Mouse (Mus musculus) embryonic facial prominence, embryonic 13.5 days (tissue): ENCODE measurements around the gene Ldlrad3. TPM values are rescaled to one million over a fixed set of nuclear protein-coding genes. Genes with fewer than 3 reads are reported as not detected.

ENCODE experiments used
- ATAC-seq: fragments of 200-750 bp; cut with Nextera tagmentation; 2 replicates; pipeline ENCODE4 v1.8.0; 2017; ENCODE audit warnings: low read depth; ENCODE audit not compliant: insufficient number of reproducible peaks, insufficient read depth, low FRiP score, low TSS enrichment
- H3K27ac ChIP-seq: fragments of 300-500 bp; sonication (generic); 2 replicates; pipeline ENCODE4 v1.5.1; 2015; ENCODE audit warnings: moderate library complexity, mild to moderate bottlenecking, inconsistent platforms
- H3K27me3 ChIP-seq: fragments of 300-500 bp; sonication (generic); 2 replicates; pipeline ENCODE4 v1.6.1; 2015; ENCODE audit warnings: mild to moderate bottlenecking, inconsistent platforms
- H3K36me3 ChIP-seq: fragments of 300-500 bp; sonication (generic); 2 replicates; pipeline ENCODE4 v1.6.1; 2015; ENCODE audit warnings: mild to moderate bottlenecking, inconsistent platforms
- H3K4me1 ChIP-seq: fragments of 300-500 bp; sonication (generic); 2 replicates; pipeline ENCODE4 v1.6.1; 2015; ENCODE audit warnings: inconsistent platforms
- H3K4me2 ChIP-seq: fragments of 300-500 bp; sonication (generic); 2 replicates; pipeline ENCODE4 v1.6.1; 2015; ENCODE audit warnings: moderate library complexity, mild to moderate bottlenecking, inconsistent platforms
- H3K4me3 ChIP-seq: fragments of 300-500 bp; sonication (generic); 2 replicates; pipeline ENCODE4 v1.5.1; 2015; ENCODE audit warnings: mild to moderate bottlenecking, inconsistent platforms
- H3K9ac ChIP-seq: fragments of 300-500 bp; sonication (generic); 2 replicates; pipeline ENCODE4 v1.6.1; 2015; ENCODE audit warnings: mild to moderate bottlenecking, inconsistent platforms
- H3K9me3 ChIP-seq: fragments of 300-500 bp; sonication (generic); 2 replicates; pipeline ENCODE4 v1.6.1; 2016; ENCODE audit warnings: inconsistent platforms
- WGBS: fragments of 180-500 bp; shearing (Covaris S2); methylation state at CpG from one replicate; pipeline ENCODE4 v1.1.7; 2015; ENCODE audit warnings: mixed read lengths; 5-methylcytosine and 5-hydroxymethylcytosine counted together
- polyA plus RNA-seq: library from polyadenylated mRNA; unstranded; fragments of >200 nt; fragmentation: Nextera tagmentation; extraction: Ambion mirVana; gene quantifications from 2 replicates; pipeline ENCODE4 v1.2.1, GENCODE M21; 2015

The Ldlrad3 gene
- polyA plus RNA-seq, 1 experiment from 2014 or later = 52.4 TPM

DNA sequence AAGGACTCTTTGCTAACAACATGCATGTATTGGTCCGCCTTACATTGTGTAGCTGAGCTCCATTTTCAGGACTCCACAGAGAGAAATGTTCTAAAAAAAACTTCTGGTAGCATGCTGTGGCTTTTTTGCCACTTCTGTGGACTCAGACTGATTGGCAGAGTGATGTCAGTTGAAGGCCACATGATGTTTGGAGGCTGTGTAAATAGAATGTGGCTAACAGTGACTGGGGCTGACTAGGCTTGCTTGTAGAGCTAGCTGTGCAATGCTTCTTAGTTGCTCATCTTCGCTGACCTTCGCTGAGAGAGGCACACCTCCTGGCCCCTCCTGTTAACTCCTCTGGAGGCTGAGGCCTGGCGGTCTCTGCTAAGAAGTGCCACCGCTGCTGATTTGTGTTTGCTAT is 98.4 kb downstream of the Ldlrad3 start:
- Histone ChIP-seq H3K4me2 (no peak overlapping the region), H3K27ac (no peak overlapping the region), H3K4me1 (peaks cover 20% of the 10 kb centered on the region), H3K27me3 (no peaks in the 10 kb centered on the region), H3K4me3 (no peak overlapping the region), H3K36me3 (peaks cover 10% of the 10 kb centered on the region), H3K9ac (no peak overlapping the region), H3K9me3 (no peaks in the 10 kb centered on the region)
- 97% methylated on average over 5 of the region's 5 CpGs for WGBS
- ATAC-seq = no peak

DNA sequence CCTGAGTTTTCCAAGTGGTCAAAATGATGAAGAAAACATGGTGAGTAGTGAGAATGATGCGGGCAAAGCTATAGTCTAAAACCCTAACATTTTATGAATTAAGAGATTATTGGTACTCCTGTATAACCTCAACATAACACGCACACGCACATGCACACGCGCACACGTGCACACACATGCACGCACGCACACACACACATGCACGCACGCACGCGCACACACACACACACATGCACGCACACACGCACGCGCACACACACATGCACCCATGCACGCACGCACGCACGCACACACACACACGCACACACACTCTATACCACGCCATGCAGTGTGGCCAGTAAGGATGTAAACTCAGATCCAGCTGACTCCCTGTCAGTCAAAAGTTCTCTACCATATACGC is 99.6 kb downstream of the Ldlrad3 start:
- H3K27ac ChIP-seq = no peak overlapping the region
- no peaks in the 10 kb centered on the region for H3K27me3 ChIP-seq
- H3K9me3 ChIP-seq = 0 out of 2 replicates have a peak, but pooled peaks cover under 1% of the 10 kb centered on the region
- 98% methylated on average over 23 of the region's 23 CpGs for WGBS
- no peak overlapping the region for H3K4me3 ChIP-seq
- H3K4me1 ChIP-seq = peaks cover 7% of the 10 kb centered on the region
- peaks cover 15% of the 10 kb centered on the region for H3K36me3 ChIP-seq
- ATAC-seq = no peak
- no peak overlapping the region for H3K4me2 ChIP-seq
- no peak overlapping the region for H3K9ac ChIP-seq

DNA sequence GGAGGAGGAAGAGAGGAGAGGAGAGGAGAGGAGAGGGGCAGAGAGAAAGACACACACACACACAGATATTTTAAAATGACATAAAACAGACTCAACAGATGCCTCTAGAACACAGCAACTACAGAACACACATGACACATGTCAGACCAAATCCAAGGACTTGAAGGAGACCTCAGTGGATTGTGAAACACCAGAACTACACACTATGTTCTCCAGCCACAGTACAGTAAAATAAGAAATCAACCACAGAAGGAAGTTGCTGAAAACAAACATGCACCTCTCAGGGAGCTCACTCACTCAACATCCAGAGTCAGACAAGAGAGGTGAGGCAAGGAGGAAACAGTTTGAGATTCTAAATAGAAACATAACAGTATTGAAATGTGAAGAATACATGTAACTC is 103.4 kb downstream of the Ldlrad3 start:
- H3K9ac ChIP-seq = no peak overlapping the region
- H3K27me3 ChIP-seq = no peaks in the 10 kb centered on the region
- H3K4me1 ChIP-seq = no peaks in the 10 kb centered on the region
- 0 out of 2 replicates have a peak, but pooled peaks cover 6% of the 10 kb centered on the region for H3K9me3 ChIP-seq
- H3K4me3 ChIP-seq = no peak overlapping the region
- no peak overlapping the region for H3K27ac ChIP-seq
- H3K4me2 ChIP-seq = no peak overlapping the region
- ATAC-seq = no peak
- peaks cover 17% of the 10 kb centered on the region for H3K36me3 ChIP-seq

DNA sequence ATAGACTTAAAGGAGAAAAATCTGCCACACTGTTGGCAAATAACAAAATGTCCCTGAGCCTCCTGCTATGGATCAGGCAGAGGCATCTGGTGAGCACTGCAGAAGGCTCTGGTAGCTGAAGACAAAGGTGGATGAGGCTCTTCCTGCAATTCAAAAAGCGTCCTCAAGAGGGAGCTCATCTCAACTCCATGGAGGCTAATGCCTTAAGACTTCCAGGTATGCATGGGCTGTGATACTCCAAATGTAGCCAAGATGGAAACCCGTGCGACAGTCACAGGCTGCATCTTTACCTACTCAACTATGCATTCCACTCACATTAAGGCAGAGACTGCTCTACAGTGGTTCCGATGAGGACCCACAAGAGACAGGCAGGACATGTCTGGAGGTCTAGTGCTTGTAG is 108.6 kb downstream of the Ldlrad3 start:
- no peak for ATAC-seq
- Histone ChIP-seq H3K27me3 (no peaks in the 10 kb centered on the region), H3K36me3 (peaks cover 29% of the 10 kb centered on the region), H3K27ac (no peak overlapping the region), H3K4me1 (no peaks in the 10 kb centered on the region), H3K9me3 (0 out of 2 replicates have a peak, but pooled peaks cover 6% of the 10 kb centered on the region), H3K9ac (no peak overlapping the region), H3K4me3 (no peak overlapping the region), H3K4me2 (no peak overlapping the region)
- 48% methylated on average over 4 of the region's 4 CpGs for WGBS

DNA sequence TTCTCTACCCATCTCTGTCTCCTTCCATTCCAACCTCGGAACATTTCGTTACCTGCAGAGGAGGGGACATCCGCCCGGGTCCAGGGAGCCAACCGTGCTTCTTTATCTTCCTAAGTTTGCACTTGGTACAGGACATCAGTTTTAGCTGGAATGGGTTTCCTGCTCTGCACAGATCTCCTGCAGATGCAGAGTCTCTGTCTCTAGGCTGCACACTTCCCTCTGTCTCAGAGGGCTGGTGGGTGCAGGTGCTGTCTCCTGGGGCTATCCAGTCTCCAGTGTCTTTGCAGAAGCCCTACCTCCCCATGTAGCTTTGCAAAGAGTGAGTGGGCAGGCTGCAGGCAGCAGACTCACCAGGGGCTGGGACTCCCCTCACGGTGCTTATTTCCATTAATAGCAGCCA is 109.9 kb downstream of the Ldlrad3 start:
- ATAC-seq = no peak
- Histone ChIP-seq H3K9me3 (0 out of 2 replicates have a peak, but pooled peaks cover 2% of the 10 kb centered on the region), H3K4me3 (no peak overlapping the region), H3K4me1 (0 out of 2 replicates have a peak, but pooled peaks cover under 1% of the 10 kb centered on the region), H3K27me3 (no peaks in the 10 kb centered on the region), H3K4me2 (no peak overlapping the region), H3K27ac (no peak overlapping the region), H3K36me3 (peaks cover 21% of the 10 kb centered on the region), H3K9ac (no peak overlapping the region)
- 90% methylated on average over 6 of the region's 6 CpGs for WGBS

DNA sequence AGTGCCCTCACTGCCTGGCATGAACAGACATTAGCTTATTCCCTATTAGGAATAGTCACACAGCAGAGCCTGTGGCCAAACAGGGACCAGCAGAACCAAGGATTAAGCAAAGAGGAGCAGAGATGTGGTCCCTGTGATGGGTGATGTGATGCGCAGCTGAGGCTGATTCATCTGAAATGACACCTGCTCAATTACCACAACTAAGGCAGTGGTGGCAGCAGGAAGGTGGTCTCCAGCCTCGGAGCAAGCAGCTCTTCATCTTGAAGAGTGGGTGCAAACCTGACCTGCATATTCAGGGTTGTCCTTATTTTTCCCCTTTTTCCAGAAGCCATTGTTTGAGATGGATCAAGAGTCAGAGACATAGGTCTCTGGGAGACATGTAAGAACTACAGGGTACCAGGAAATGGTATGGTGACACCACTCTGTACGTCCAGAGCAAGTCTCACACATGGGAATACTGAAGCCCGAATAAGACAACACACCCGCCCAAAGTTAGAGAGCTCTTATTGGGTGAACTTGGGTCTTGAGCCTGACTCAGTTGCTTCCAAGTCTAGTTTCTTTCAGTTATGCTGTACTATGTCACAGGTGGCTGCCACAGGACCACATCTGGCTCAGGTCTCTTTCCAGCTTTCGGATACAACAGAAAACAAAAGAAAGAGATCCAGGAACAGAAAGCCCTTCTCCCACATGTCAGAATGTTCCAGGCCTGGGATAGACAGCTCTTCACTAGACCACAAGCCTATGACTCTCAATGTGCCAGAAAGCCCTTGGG is 112.7 kb downstream of the Ldlrad3 start:
- Histone ChIP-seq H3K4me3 (no peak overlapping the region), H3K36me3 (peaks cover 29% of the 10 kb centered on the region), H3K27me3 (no peaks in the 10 kb centered on the region), H3K27ac (no peak overlapping the region), H3K4me2 (no peak overlapping the region), H3K4me1 (peaks cover 6% of the 10 kb centered on the region; the same call in 1 of the 2 replicates), H3K9me3 (no peaks in the 10 kb centered on the region), H3K9ac (no peak overlapping the region)
- ATAC-seq = no peak
- 94% methylated on average over 6 of the region's 6 CpGs for WGBS

DNA sequence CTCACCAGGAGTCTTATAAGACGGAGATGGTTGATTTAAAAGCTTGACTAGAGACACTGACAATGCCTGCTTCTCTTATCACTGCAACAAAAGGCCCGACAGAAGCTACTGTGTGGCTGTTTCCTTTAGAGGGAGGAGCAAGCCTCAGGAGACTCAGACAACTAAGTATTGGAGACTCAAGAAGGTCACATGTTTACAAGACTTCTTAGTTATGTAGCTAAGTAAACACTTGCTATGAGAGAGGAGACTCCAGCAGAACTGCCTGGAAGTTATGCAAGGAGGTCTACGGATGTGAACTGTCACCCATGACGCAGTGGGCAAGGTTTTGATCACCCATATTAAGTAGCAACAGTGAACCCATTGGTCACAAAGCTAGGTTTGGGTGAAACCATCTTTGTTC is 113.3 kb downstream of the Ldlrad3 start:
- no peak overlapping the region for H3K4me3 ChIP-seq
- H3K27me3 ChIP-seq = no peaks in the 10 kb centered on the region
- no peaks in the 10 kb centered on the region for H3K9me3 ChIP-seq
- H3K27ac ChIP-seq = no peak overlapping the region
- no peak overlapping the region for H3K9ac ChIP-seq
- ATAC-seq = no peak
- 89% methylated on average over 4 of the region's 4 CpGs for WGBS
- H3K4me2 ChIP-seq = no peak overlapping the region
- peaks cover 29% of the 10 kb centered on the region for H3K36me3 ChIP-seq
- H3K4me1 ChIP-seq = peaks cover 8% of the 10 kb centered on the region; the same call in 1 of the 2 replicates

DNA sequence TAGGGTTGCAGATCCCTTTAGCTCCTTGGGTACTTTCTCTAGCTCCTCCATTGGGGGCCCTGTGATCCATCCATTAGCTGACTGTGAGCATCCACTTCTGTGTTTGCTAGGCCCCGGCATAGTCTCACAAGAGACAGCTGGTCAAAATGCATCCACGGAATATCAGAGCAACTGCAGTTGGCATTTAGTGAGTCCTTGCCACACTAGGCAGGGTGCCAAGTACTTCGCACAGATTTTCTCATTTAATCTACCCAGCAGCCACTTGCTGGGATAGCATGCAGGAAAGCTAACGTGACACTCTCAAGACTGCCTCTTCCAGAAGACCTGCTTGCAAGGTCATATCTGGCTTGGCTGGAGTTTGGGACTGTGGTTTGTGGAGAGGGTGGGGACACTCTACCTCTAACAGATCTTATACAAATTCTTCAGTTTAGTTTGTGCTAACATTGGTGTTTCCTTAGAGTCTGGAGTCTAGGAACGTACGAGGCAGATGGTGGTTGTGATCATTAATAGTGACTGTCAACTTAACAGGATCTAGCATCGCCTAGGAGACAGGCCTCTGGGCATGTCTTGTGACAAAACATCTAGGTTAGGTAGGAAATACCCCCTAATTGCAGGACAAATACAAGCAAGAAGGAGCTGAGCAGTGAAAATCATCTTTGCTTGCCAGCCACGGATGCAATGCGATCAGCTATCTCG is 115.0 kb downstream of the Ldlrad3 start:
- Histone ChIP-seq H3K9ac (no peak overlapping the region), H3K9me3 (no peaks in the 10 kb centered on the region), H3K27ac (no peak overlapping the region), H3K4me2 (no peak overlapping the region), H3K4me1 (peaks cover 8% of the 10 kb centered on the region; the same call in 1 of the 2 replicates), H3K36me3 (peaks cover 27% of the 10 kb centered on the region), H3K4me3 (no peak overlapping the region), H3K27me3 (no peaks in the 10 kb centered on the region)
- WGBS = 80% methylated on average over 10 of the region's 10 CpGs
- ATAC-seq = no peak

DNA sequence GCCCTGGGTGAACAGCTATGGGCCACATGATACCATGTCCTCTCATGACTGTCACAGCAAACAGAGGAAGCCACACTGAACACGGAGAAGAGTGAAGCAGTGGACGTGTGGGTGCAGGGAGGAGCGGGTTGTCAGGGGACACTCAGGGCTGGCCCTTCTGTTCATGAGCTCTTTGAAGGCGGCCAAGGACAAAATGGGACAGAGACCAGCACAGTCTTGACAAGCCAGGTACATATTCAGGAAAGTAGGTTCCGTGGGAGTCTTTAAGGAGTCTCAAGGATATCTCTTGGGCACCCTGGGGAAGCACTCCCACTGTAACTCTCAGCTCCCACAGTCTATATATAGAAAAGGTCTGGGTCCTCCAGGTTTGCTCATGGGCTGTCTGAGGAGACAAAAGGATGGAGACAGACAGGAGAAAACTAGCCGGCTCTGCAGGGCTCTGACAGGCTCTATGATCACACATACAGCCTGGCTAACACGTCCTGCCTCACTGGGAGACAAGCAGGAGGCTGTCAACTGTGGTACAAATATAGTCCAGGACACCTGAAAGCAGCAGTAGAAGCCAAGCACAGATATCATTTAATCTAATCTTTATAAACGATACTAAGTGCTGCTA is 121.3 kb downstream of the Ldlrad3 start:
- WGBS = 89% methylated on average over 8 of the region's 8 CpGs
- Histone ChIP-seq H3K27ac (no peak overlapping the region), H3K4me3 (no peak overlapping the region), H3K9ac (no peak overlapping the region), H3K4me2 (no peak overlapping the region), H3K9me3 (no peaks in the 10 kb centered on the region), H3K36me3 (peaks cover 14% of the 10 kb centered on the region), H3K4me1 (peaks cover 15% of the 10 kb centered on the region; the same call in 1 of the 2 replicates), H3K27me3 (no peaks in the 10 kb centered on the region)
- no peak for ATAC-seq

DNA sequence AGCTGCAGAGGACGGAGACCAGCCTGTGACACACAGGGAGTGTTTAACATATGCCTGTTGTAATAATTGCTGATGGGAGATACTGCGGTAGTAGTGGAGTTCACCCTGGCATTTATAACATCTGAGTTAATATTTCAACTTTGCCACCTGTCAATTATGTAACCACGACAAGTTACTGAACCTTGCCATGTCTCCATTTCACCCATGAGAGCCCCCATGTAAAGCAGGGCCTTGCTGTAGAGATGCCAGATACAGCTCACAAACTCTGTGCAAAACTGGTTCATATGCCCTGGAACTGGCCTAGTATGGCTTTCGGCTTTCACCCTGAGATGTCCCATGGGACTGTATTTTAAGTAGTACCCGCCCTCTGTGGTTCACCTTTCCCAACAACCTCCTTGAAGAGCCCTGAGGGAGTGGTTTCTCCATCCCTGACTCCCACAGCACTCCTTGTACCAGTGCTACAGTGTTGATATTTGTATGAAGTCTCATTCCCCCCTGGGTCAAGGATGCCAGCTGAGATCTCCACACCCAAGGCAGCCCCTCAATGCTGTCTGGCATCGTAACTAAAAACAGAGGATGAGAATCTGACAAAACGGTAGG is 122.2 kb downstream of the Ldlrad3 start:
- Histone ChIP-seq H3K9me3 (no peaks in the 10 kb centered on the region), H3K27me3 (no peaks in the 10 kb centered on the region), H3K9ac (no peak overlapping the region), H3K36me3 (peaks cover 5% of the 10 kb centered on the region), H3K4me1 (peaks cover 15% of the 10 kb centered on the region; the same call in 1 of the 2 replicates), H3K27ac (no peak overlapping the region), H3K4me3 (no peak overlapping the region), H3K4me2 (no peak overlapping the region)
- 86% methylated on average over 7 of the region's 7 CpGs for WGBS
- no peak for ATAC-seq

DNA sequence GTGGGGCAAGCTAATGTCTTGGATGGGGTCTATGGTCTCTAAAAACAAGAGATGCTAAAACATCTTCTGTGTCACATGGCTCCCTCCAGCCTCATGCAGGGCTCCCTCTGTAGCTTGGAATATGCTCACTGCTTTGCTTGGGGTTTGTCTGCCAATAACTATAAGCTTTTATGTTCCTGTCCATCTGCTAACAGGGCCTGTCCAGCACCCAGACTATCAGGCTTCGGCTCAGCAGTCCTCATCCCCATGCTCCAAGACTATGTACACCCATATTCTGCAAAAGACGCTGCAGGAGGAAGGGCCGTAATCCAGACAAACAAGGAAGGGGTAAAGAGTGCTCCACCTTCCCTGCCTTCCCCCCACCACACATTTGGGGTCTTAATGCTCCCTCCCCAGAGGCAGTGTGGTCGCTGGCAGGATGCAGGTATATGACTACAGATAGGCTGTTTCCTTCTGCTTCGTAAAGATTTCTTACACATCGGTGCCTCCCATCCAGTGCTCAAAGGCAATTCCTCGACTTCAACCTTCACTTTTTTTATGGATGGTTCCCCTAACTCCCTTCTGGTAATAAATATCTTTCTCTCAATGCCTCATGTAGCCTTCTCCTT is 123.2 kb downstream of the Ldlrad3 start:
- no peaks in the 10 kb centered on the region for H3K27me3 ChIP-seq
- H3K9ac ChIP-seq = no peak overlapping the region
- no peak overlapping the region for H3K27ac ChIP-seq
- no peak for ATAC-seq
- no peaks in the 10 kb centered on the region for H3K9me3 ChIP-seq
- no peak overlapping the region for H3K4me2 ChIP-seq
- peaks cover 11% of the 10 kb centered on the region; the same call in 1 of the 2 replicates for H3K4me1 ChIP-seq
- peaks cover 8% of the 10 kb centered on the region for H3K36me3 ChIP-seq
- no peak overlapping the region for H3K4me3 ChIP-seq
- whole genome bisulfite sequencing = 86% methylated on average over 7 of the region's 7 CpGs
